Mouse (Mus musculus) hindbrain, embryonic 10.5 days (tissue): Measurements from ENCODE around the gene Agk. TPM values are rescaled to one million over a fixed set of nuclear protein-coding genes. Genes with fewer than 3 reads are reported as not detected.

ENCODE experiments used
- DNase-seq: peaks from one replicate; pipeline ENCODE4 v3.0.0-alpha.2; 2017; ENCODE audit warnings: low spot score
- H3K27ac ChIP-seq: fragments of 300-500 bp; sonication (generic); 2 replicates; pipeline ENCODE4 v1.5.1; 2016; ENCODE audit warnings: mild to moderate bottlenecking, moderate library complexity
- H3K27me3 ChIP-seq: fragments of 300-500 bp; sonication (generic); 2 replicates; pipeline ENCODE4 v1.6.1; 2016; ENCODE audit warnings: mild to moderate bottlenecking; ENCODE audit not compliant: poor library complexity, insufficient read depth, severe bottlenecking
- H3K36me3 ChIP-seq: fragments of 300-500 bp; sonication (generic); 2 replicates; pipeline ENCODE4 v1.6.1; 2016; ENCODE audit warnings: mild to moderate bottlenecking, moderate library complexity
- H3K4me1 ChIP-seq: fragments of 300-500 bp; sonication (generic); replicated peaks from 2 replicates; pipeline ENCODE4 v1.6.1; 2016; ENCODE audit warnings: mild to moderate bottlenecking
- H3K4me3 ChIP-seq: fragments of 300-500 bp; sonication (generic); 2 replicates; pipeline ENCODE4 v1.5.1; 2016; ENCODE audit warnings: mild to moderate bottlenecking, moderate library complexity
- H3K9me3 ChIP-seq: fragments of 300-500 bp; sonication (generic); 2 replicates; pipeline ENCODE4 v1.6.1; 2016; ENCODE audit warnings: mild to moderate bottlenecking, moderate library complexity
- WGBS: fragments of 180-500 bp; shearing (Covaris S2); methylation state at CpG from one replicate; pipeline ENCODE4 v1.1.7; 2016; 5-methylcytosine and 5-hydroxymethylcytosine counted together
- polyA plus RNA-seq: library from polyadenylated mRNA; unstranded; fragments of >200 nt; fragmentation: Nextera tagmentation; extraction: Ambion mirVana; gene quantifications from 2 replicates; pipeline ENCODE4 v1.2.1, GENCODE M21; 2016

Gene Agk
- polyA plus RNA-seq, 1 experiment from 2014 or later = 41.9 TPM

- no peaks in the 10 kb centered on the region for H3K4me1 ChIP-seq
- H3K27ac ChIP-seq = no peak overlapping the region
- WGBS = 95% methylated on average over 6 of the region's 6 CpGs
- H3K4me3 ChIP-seq = no peak overlapping the region
- H3K27me3 ChIP-seq = no peaks in the 10 kb centered on the region
- peaks cover 28% of the 10 kb centered on the region; the same call in 1 of the 2 replicates for H3K36me3 ChIP-seq
- no peaks in the 10 kb centered on the region for H3K9me3 ChIP-seq
- DNase-seq = no peak
Measured at GRCm38 (mm10) chr6:40421099-40421498, 96.1 kb downstream of the Agk start.

- WGBS = 91% methylated on average over 1 of the region's 1 CpGs
- peaks cover 21% of the 10 kb centered on the region; the same call in 1 of the 2 replicates for H3K36me3 ChIP-seq
Measured at GRCm38 (mm10) chr6:40423013-40423412, 98.0 kb downstream of the Agk start.

DNA sequence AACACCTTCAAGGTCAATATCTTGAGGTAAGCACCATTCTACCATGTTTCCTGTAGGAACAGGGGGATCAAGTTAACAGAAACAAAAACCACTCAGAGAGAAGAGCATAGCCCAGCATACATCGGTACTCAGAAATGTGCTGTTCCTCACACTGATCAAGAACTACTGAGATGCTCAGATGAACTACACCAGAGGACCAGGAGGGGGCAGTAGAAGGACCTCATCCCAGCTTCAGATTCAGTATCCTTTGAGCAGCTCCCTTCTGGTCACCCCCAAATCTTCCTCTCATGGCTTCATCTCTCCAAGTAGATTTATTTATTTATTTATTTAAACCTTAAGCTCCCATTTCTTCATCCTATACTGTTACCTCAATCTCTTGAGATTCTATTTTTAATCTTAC, 98.8 kb downstream of the Agk start:
- Histone ChIP-seq H3K27me3 (no peaks in the 10 kb centered on the region), H3K36me3 (peaks cover 16% of the 10 kb centered on the region; the same call in 1 of the 2 replicates), H3K27ac (no peak overlapping the region), H3K4me3 (no peak overlapping the region), H3K4me1 (no peaks in the 10 kb centered on the region), H3K9me3 (no peaks in the 10 kb centered on the region)
- peak; percentile 36 for DNase-seq
- WGBS = 58% methylated on average over 1 of the region's 1 CpGs

More at GRCm38 (mm10) chr6:40423013-40423412, 98.0 kb downstream of the Agk start:
- Histone ChIP-seq H3K27me3 (no peaks in the 10 kb centered on the region), H3K4me3 (no peak overlapping the region), H3K27ac (no peak overlapping the region), H3K9me3 (no peaks in the 10 kb centered on the region), H3K4me1 (no peaks in the 10 kb centered on the region)
- no peak for DNase-seq

DNA sequence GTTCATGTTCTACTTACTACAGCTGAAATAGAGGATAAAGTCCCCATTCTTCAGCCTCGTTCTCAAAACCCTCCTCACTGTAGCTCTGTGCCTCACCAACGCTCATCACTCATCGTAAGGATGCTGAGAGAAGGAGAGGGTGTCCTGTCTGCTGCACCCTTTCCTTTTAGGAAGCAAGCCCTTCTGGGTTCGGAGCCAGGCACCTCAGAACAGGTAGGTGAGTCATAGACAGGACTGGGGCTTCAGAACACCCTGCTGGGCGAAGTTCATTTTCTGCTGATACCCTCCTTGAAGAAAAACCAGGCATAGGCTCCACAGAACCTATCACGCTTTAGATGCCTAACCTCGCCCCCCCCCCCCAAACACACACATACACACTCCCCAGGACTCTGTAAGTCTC, 102.5 kb downstream of the Agk start:
- Histone ChIP-seq H3K4me1 (0 out of 2 replicates have a peak, but pooled peaks cover 3% of the 10 kb centered on the region), H3K27me3 (no peaks in the 10 kb centered on the region), H3K36me3 (0 out of 2 replicates have a peak, but pooled peaks cover 3% of the 10 kb centered on the region), H3K4me3 (no peak overlapping the region), H3K9me3 (no peaks in the 10 kb centered on the region), H3K27ac (no peak overlapping the region)
- no peak for DNase-seq
- WGBS = 87% methylated on average over 7 of the region's 7 CpGs

DNA sequence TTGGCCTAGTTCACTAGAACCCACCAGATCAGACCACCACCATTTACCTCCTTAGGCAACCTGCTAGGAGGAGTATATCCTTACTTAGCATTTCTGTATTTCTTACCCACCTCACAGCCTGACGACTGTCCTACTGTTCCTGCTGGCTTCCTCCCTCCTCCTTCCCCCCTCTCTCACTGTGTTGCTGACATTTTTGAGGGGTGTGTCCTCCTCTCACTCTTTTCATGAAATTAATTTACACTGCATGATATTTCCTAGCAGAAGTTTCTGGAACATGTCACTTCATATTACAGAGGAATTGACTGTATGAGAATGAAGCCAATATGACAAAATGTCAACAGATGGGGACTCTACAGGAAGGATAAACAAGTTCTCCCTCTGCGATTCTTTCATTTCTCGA, 103.7 kb downstream of the Agk start:
- 78% methylated on average over 3 of the region's 3 CpGs for WGBS
- H3K9me3 ChIP-seq = no peaks in the 10 kb centered on the region
- no peak for DNase-seq

DNA sequence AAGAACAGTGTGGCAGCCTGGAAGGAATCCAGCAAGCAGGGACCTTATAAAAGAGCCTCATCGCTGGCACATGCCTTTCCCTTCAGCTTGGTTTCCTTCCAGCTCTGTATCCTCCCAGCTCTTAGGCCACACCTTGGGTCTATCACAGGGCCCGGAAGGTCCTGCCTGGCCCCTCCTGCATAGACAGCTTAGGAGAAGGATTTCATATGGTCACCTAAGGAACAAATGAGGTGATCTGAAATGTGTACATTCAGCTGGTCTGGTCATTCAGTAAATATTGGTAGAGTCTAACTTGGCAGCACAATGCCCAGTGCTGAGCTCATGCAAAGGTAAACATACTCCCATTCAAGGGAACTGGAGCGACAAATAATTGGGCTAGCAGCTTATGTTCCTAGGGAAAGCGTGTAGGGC, 104.6 kb downstream of the Agk start:
- Histone ChIP-seq H3K4me3 (no peak overlapping the region), H3K36me3 (no peaks in the 10 kb centered on the region), H3K27me3 (no peaks in the 10 kb centered on the region; the same call in 1 of the 2 replicates), H3K4me1 (peaks cover 12% of the 10 kb centered on the region), H3K27ac (no peak overlapping the region), H3K9me3 (no peaks in the 10 kb centered on the region)
- WGBS = 87% methylated on average over 4 of the region's 4 CpGs
- DNase-seq = no peak

More for the DNA sequence above, 103.7 kb downstream of the Agk start:
- no peak overlapping the region for H3K4me3 ChIP-seq
- no peaks in the 10 kb centered on the region for H3K27me3 ChIP-seq
- peaks cover 3% of the 10 kb centered on the region; the same call in 1 of the 2 replicates for H3K4me1 ChIP-seq
- no peaks in the 10 kb centered on the region for H3K36me3 ChIP-seq
- H3K27ac ChIP-seq = no peak overlapping the region

GRCm38 (mm10) chr6:40430251-40430650, 105.3 kb downstream of the Agk start:
- Histone ChIP-seq H3K9me3 (no peaks in the 10 kb centered on the region), H3K4me1 (peaks cover 18% of the 10 kb centered on the region), H3K27ac (no peak overlapping the region), H3K27me3 (no peaks in the 10 kb centered on the region; the same call in 1 of the 2 replicates), H3K36me3 (no peaks in the 10 kb centered on the region), H3K4me3 (no peak overlapping the region)
- no peak for DNase-seq
- WGBS = 90% methylated on average over 3 of the region's 3 CpGs

- peaks cover 19% of the 10 kb centered on the region for H3K4me1 ChIP-seq
- no peaks in the 10 kb centered on the region; the same call in 1 of the 2 replicates for H3K27me3 ChIP-seq
- H3K4me3 ChIP-seq = no peak overlapping the region
- H3K9me3 ChIP-seq = no peaks in the 10 kb centered on the region
- H3K36me3 ChIP-seq = no peaks in the 10 kb centered on the region
- no peak overlapping the region for H3K27ac ChIP-seq
- DNase-seq = no peak
- WGBS = 89% methylated on average over 3 of the region's 3 CpGs
Measured at GRCm38 (mm10) chr6:40430878-40431277, 105.9 kb downstream of the Agk start.

DNA sequence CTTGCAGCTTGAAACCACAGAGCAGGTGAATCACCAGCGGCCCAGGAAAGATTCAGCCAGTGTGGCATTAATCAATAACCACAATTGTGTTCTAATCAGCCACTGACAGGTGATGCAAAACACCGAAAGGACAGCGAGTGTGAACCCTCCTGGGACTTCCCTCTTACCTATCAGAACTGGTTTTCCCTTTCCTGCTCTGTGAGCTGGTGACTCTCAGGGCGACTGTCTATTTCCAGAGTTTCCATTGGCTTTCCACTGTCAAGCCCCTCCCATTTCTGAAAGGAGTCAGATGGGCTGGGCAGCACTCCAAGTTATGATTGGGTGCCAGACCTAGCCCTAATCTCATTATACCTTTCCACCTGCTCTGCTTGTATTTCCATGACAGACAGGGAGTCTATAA, 106.4 kb downstream of the Agk start:
- H3K4me1 ChIP-seq = peaks cover 23% of the 10 kb centered on the region
- no peak for DNase-seq
- 61% methylated on average over 4 of the region's 4 CpGs for WGBS

DNA sequence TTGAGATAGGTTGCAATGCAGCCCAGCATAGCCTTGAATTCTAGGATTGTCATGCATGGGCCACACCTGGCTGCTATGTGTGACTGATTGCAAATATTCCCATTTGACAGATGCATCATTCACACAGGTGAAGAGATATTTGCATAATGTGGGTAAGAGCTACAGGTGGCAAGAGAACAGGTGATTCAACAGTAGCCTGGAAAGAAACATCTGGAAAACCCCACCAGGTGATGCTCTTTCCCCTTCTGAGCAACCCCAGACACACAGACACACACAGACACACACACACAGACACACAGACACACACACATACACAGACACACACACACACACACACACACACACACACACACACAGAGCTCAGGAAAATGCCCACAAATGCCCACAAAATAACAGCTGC, 106.8 kb downstream of the Agk start:
- Histone ChIP-seq H3K9me3 (no peaks in the 10 kb centered on the region), H3K4me3 (no peak overlapping the region), H3K4me1 (peaks cover 24% of the 10 kb centered on the region), H3K27me3 (peaks cover 4% of the 10 kb centered on the region; the same call in 1 of the 2 replicates), H3K36me3 (no peaks in the 10 kb centered on the region), H3K27ac (no peak overlapping the region)
- no peak for DNase-seq

More for the DNA sequence above, 106.4 kb downstream of the Agk start:
- Histone ChIP-seq H3K9me3 (no peaks in the 10 kb centered on the region), H3K4me3 (no peak overlapping the region), H3K36me3 (no peaks in the 10 kb centered on the region), H3K27ac (no peak overlapping the region), H3K27me3 (no peaks in the 10 kb centered on the region; the same call in 1 of the 2 replicates)

GRCm38 (mm10) chr6:40432346-40433275, 107.6 kb downstream of the Agk start:
- WGBS = 86% methylated on average over 17 of the region's 17 CpGs
- H3K27me3 ChIP-seq = peaks cover 12% of the 10 kb centered on the region

DNA sequence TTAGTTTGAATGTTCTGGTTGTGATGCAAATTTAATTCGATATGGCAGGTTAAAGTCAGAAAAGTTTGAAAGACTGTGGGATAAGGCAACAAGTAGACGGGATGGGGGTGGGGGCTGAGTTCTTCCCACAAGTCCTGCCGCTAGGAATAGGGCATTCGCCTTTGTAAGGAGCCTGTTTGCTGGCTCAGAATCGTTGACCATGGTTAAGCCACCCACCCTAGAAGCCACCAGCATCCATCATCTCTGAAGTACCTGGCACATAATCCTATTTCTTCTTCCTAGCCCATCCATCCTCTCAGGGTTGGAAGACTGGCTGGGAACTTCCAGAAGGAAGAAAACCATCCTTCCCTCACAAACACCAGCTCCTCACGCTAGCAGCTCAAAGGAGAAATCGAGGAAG, 109.7 kb downstream of the Agk start:
- WGBS = 10% methylated on average over 7 of the region's 7 CpGs
- DNase-seq = peak; percentile 11
- Histone ChIP-seq H3K9me3 (no peaks in the 10 kb centered on the region), H3K27ac (peak overlapping the region; percentile 96), H3K4me3 (peak overlapping the region; percentile 88), H3K27me3 (peaks cover 28% of the 10 kb centered on the region), H3K4me1 (peaks cover 24% of the 10 kb centered on the region), H3K36me3 (no peaks in the 10 kb centered on the region)

More at GRCm38 (mm10) chr6:40432346-40433275, 107.6 kb downstream of the Agk start:
- H3K4me3 ChIP-seq = no peak overlapping the region
- H3K9me3 ChIP-seq = no peaks in the 10 kb centered on the region
- H3K4me1 ChIP-seq = peaks cover 24% of the 10 kb centered on the region
- no peak overlapping the region for H3K27ac ChIP-seq
- DNase-seq = no peak
- no peaks in the 10 kb centered on the region for H3K36me3 ChIP-seq
